Mouse (Mus musculus) kidney, embryonic 15.5 days (tissue): Measurements from ENCODE around the gene U2surp. TPM values are rescaled to one million over a fixed set of nuclear protein-coding genes. Genes with fewer than 3 reads are reported as not detected.

Source experiments
- ATAC-seq: fragments of 200-750 bp; cut with Nextera tagmentation; replicated peaks from 2 replicates; pipeline ENCODE4 v1.8.0; 2017; ENCODE audit warnings: moderate TSS enrichment; ENCODE audit not compliant: low FRiP score
- H3K27ac ChIP-seq: fragments of 300-500 bp; sonication (generic); 2 replicates; pipeline ENCODE4 v1.5.1; 2015; ENCODE audit warnings: mild to moderate bottlenecking, inconsistent platforms
- H3K27me3 ChIP-seq: fragments of 300-500 bp; sonication (generic); 2 replicates; pipeline ENCODE4 v1.6.1; 2015; ENCODE audit warnings: inconsistent platforms
- H3K36me3 ChIP-seq: fragments of 300-500 bp; sonication (generic); 2 replicates; pipeline ENCODE4 v1.6.1; 2015; ENCODE audit warnings: inconsistent platforms
- H3K4me1 ChIP-seq: fragments of 300-500 bp; sonication (generic); 2 replicates; pipeline ENCODE4 v1.6.1; 2015; ENCODE audit warnings: inconsistent platforms
- H3K4me2 ChIP-seq: fragments of 300-500 bp; sonication (generic); 2 replicates; pipeline ENCODE4 v1.6.1; 2015; ENCODE audit warnings: moderate library complexity, mild to moderate bottlenecking, inconsistent platforms
- H3K4me3 ChIP-seq: fragments of 300-500 bp; sonication (generic); replicated peaks from 2 replicates; pipeline ENCODE4 v1.5.1; 2015; ENCODE audit warnings: mild to moderate bottlenecking, inconsistent platforms
- H3K9ac ChIP-seq: fragments of 300-500 bp; sonication (generic); 2 replicates; pipeline ENCODE4 v1.6.1; 2015; ENCODE audit warnings: mild to moderate bottlenecking, inconsistent platforms
- H3K9me3 ChIP-seq: fragments of 300-500 bp; sonication (generic); replicated peaks from 2 replicates; pipeline ENCODE4 v1.6.1; 2016; ENCODE audit warnings: inconsistent platforms
- WGBS: fragments of 180-500 bp; shearing (Covaris S2); methylation state at CpG from one replicate; pipeline ENCODE4 v1.1.7; 2015; ENCODE audit warnings: mixed read lengths; 5-methylcytosine and 5-hydroxymethylcytosine counted together
- polyA plus RNA-seq: library from polyadenylated mRNA; unstranded; fragments of >200 nt; fragmentation: Nextera tagmentation; extraction: Ambion mirVana; gene quantifications from 2 replicates; pipeline ENCODE4 v1.2.1, GENCODE M21; 2015

The U2surp gene
- polyA plus RNA-seq, 1 experiment from 2014 or later: 135 TPM

DNA sequence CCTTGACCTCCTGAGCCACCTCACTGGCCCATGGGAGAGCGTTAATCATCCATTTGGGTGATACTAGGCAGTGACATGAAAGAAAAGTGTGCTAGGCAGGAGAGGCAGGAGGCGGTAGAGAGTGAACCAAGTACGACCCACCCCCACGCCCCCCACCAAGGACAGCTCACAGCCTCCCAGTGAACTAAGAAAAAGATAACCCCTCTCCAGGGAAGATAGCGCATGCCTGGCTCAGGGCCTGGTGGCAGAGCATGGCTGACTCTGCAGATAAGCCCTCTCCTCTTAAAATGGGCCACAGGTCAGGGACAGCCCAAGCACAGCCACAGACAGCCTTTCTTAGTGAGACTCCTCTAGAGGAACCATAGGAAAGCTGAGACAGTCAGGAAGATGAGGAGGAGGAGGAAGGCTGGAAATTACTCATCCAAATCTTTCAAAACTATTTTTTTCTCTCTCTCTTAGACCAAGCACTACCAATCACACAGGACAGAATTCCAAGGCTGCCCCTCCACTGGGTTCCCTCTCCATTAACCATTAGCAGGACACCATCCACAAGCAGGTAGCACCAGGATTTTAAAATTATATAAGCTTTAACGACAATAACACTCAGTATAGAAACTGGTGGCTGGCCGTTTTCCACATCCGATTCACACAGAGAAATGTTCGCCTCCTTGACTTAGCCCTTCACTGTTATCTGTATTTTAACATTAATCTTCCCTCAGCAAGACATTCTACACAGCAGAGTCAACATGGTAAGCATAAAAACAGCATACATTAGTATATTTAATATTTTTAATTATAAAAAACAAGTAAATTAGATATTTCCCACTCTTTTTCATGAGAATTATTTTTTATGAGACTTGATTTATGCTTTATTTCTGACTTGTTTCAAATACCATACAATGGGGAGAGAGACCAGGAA, 39.3 kb upstream of the U2surp start:
- Histone ChIP-seq H3K36me3 (no peaks in the 10 kb centered on the region), H3K27me3 (peaks cover 28% of the 10 kb centered on the region), H3K9me3 (no peaks in the 10 kb centered on the region), H3K4me2 (no peak overlapping the region), H3K4me1 (peaks cover 7% of the 10 kb centered on the region), H3K27ac (no peak overlapping the region), H3K4me3 (no peak overlapping the region), H3K9ac (no peak overlapping the region)
- WGBS: 51% methylated on average over 9 of the region's 9 CpGs
- ATAC-seq: peak; percentile 64; the same call in 1 of the 2 replicates

DNA sequence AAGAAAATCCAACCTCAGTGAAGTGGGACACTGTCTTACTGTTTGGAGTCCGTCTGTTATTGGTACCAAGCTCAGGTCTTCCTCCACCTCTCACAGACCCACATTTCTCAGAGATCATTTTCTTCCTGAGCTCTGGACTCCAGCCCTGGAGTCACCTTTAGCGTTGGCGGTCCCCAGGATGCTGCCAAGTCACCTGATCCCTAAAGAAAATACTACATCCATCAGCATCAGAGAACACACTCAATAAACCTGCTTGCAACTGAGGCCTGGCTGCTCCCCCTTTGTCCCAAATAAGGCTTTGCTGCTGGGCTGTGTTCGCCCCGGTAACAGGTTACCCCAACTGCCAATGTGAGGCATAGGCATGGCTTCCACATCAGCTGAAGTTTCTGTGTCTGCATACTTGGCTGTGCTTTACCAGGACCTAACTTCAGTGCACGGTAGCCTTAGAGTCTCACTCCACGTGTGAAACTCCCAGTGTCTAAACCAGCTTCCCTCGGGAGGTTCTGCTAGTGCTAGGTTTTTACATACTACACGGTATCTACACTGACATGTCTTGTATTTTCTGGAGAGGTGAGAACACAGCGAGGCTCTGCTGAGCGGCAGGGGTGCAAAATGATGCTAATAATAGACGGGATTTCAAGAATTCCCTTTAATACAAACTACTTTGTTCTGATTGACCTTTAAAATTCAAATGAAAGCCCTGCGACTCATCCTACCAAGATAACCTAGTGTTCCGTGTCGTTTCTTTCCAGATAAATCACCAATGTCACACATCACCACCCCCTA, 38.0 kb upstream of the U2surp start:
- WGBS: 40% methylated on average over 15 of the region's 15 CpGs

DNA sequence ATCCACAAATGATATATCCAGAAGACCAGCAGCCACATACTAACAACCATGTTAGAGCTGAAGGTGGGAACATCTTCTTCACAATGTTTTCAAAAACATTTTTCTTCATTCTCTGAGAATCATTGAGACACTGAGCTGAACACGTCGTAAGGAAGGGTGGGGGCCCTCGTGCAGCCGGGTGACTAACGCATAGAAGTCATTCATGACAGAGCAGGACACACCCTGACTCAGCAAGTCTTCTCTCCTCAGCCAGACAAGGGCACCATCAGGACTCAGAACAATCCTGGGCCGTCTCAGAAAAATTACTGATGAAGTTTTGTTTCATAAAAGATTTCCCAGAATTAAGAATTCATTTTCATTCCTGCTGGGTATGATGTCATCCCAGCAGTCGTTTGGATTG, 34.9 kb upstream of the U2surp start:
- H3K27me3 ChIP-seq: 0 out of 2 replicates have a peak, but pooled peaks cover 3% of the 10 kb centered on the region
- H3K9me3 ChIP-seq: no peaks in the 10 kb centered on the region
- no peak overlapping the region for H3K27ac ChIP-seq
- WGBS: 49% methylated on average over 7 of the region's 7 CpGs
- peaks cover 7% of the 10 kb centered on the region for H3K4me1 ChIP-seq
- H3K4me3 ChIP-seq: no peak overlapping the region
- no peaks in the 10 kb centered on the region for H3K36me3 ChIP-seq
- H3K9ac ChIP-seq: no peak overlapping the region
- 0 out of 2 replicates have a peak, but pooled peaks have one; percentile 60 for ATAC-seq
- no peak overlapping the region for H3K4me2 ChIP-seq

More for the DNA sequence above, 38.0 kb upstream of the U2surp start:
- Histone ChIP-seq H3K36me3 (no peaks in the 10 kb centered on the region), H3K9ac (no peak overlapping the region), H3K9me3 (no peaks in the 10 kb centered on the region), H3K4me3 (no peak overlapping the region), H3K4me1 (peaks cover 7% of the 10 kb centered on the region), H3K27ac (no peak overlapping the region), H3K27me3 (peaks cover 15% of the 10 kb centered on the region; the same call in 1 of the 2 replicates), H3K4me2 (no peak overlapping the region)
- no peak for ATAC-seq

DNA sequence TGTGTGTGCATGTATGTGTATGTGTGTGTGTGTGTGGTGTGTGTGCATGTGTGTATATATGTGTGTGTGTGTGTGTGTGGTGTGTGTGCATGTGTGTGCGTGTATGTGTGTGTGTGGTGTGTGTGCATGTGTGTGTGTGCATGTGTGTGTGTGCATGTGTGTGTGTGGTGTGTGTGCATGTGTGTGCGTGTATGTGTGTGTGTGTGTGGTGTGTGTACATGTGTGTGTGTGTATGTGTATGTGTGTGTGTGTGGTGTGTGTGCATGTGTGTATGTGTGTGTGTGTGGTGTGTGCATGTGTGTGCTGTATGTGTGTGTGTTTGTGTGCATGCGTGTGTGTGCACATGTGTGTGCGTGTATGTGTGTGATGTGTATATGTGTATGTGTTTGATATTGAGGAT, 32.8 kb upstream of the U2surp start:
- ATAC-seq: no peak
- H3K36me3 ChIP-seq: no peaks in the 10 kb centered on the region
- 97% methylated on average over 4 of the region's 4 CpGs for WGBS
- H3K27me3 ChIP-seq: 0 out of 2 replicates have a peak, but pooled peaks cover under 1% of the 10 kb centered on the region
- H3K4me3 ChIP-seq: no peak overlapping the region
- H3K27ac ChIP-seq: no peak overlapping the region
- no peaks in the 10 kb centered on the region for H3K9me3 ChIP-seq
- H3K4me1 ChIP-seq: no peaks in the 10 kb centered on the region
- H3K4me2 ChIP-seq: no peak overlapping the region
- no peak overlapping the region for H3K9ac ChIP-seq

DNA sequence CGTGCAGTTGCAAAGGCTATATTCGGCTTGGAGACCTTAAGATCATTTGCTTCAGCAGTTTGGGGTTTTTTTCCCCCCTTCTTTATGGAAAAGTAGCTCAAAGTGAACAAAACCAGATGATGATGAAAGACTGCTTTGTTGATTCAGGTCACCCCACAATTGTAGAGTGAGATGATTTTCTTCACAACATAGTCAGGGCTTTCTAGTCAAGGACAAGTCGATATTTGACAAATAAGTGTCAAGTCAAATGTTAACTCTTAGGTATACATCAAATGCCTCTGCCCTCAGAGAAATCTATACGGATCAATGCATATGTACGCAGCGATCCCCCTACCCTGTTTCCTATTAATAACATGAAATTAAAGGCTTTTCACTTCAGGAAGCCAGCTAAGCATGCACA, 30.7 kb upstream of the U2surp start:
- Histone ChIP-seq H3K27me3 (no peaks in the 10 kb centered on the region), H3K4me2 (no peak overlapping the region), H3K9ac (no peak overlapping the region), H3K4me1 (no peaks in the 10 kb centered on the region), H3K27ac (no peak overlapping the region), H3K36me3 (no peaks in the 10 kb centered on the region), H3K4me3 (no peak overlapping the region), H3K9me3 (no peaks in the 10 kb centered on the region)
- ATAC-seq: no peak
- 76% methylated on average over 6 of the region's 6 CpGs for WGBS

DNA sequence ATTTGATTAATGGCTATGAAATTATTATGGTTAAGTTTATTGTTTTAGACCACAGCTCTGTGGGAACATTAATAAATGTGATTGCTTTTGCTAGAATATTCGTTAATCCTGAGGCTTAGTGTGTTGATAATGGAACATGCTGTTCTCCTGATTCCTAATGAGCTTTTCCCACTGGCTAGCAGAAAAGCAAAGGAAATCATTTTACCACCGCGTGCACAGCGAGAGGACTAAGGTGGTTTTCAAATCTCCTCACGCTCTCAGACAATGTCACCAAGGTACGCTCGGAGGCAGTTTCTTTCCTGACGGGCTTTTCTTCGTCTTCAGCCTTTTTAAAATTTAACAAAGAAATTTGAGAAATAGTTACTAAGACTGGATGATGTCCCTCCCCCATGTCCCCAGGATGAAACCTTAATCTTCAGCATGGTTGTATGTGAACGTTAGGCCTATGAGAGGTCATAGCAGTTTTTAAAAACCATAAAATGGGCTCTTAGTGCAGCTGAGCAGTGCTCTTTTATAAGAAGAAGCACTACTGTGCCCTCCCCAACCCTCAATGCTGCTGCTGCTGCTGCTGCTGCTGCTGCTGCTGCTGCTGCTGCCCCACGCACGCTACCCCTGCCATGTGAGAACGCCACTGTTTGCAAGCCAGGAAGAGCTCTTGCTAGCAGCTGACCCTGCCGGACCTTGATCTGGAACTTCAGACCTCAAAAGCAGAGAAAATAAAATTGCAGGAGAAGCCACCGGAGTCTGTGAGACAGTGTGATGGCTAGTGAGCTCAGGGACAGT, 30.0 kb upstream of the U2surp start:
- H3K9ac ChIP-seq: no peak overlapping the region
- no peaks in the 10 kb centered on the region for H3K36me3 ChIP-seq
- no peaks in the 10 kb centered on the region for H3K4me1 ChIP-seq
- H3K4me3 ChIP-seq: no peak overlapping the region
- no peaks in the 10 kb centered on the region for H3K27me3 ChIP-seq
- no peak overlapping the region for H3K27ac ChIP-seq
- 68% methylated on average over 15 of the region's 15 CpGs for WGBS
- ATAC-seq: no peak
- H3K4me2 ChIP-seq: no peak overlapping the region
- H3K9me3 ChIP-seq: no peaks in the 10 kb centered on the region

DNA sequence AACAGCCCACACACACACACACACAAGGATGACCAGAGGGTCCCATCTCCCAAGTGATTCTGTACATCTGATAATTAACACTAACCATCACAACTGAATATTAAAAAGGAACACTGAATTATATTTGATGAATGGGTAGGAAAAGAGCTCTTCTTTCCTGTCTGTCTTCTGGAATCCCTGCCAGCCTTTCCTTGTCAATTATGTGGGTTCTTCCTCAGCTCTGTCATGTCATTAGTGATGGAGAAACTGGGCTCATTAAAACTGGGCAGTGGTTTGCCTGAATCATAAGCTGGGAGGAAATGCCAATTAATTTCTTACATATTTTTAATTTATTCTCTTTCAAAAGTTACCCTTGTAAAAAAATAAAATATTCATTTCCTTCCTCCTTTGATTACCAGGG, 29.4 kb upstream of the U2surp start:
- Histone ChIP-seq H3K27ac (no peak overlapping the region), H3K4me3 (no peak overlapping the region), H3K4me2 (no peak overlapping the region), H3K4me1 (no peaks in the 10 kb centered on the region), H3K36me3 (no peaks in the 10 kb centered on the region), H3K9ac (no peak overlapping the region), H3K27me3 (no peaks in the 10 kb centered on the region), H3K9me3 (no peaks in the 10 kb centered on the region)
- ATAC-seq: no peak

DNA sequence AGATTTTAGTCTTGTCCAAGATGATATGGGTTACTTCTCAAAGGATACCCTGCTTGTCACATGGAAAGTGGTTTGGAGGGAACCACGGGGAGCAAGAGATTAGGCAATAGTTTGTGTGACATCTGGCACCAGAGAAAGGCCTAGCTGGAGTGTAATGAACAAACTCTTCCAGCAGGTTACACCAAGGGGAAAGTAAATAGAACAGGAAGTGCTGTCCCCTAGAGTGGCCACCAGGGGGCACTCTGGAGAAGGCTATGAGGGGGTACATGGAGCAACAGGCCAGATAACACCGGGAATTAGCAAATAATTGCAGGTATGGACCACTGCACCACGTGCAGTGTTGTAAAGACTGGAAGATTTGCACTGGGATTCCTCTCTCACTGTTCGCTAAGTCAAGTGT, 28.7 kb upstream of the U2surp start:
- 63% methylated on average over 4 of the region's 4 CpGs for WGBS
- Histone ChIP-seq H3K4me2 (no peak overlapping the region), H3K9ac (no peak overlapping the region), H3K36me3 (no peaks in the 10 kb centered on the region), H3K4me1 (no peaks in the 10 kb centered on the region), H3K27me3 (no peaks in the 10 kb centered on the region), H3K4me3 (no peak overlapping the region), H3K27ac (no peak overlapping the region), H3K9me3 (no peaks in the 10 kb centered on the region)
- ATAC-seq: no peak

DNA sequence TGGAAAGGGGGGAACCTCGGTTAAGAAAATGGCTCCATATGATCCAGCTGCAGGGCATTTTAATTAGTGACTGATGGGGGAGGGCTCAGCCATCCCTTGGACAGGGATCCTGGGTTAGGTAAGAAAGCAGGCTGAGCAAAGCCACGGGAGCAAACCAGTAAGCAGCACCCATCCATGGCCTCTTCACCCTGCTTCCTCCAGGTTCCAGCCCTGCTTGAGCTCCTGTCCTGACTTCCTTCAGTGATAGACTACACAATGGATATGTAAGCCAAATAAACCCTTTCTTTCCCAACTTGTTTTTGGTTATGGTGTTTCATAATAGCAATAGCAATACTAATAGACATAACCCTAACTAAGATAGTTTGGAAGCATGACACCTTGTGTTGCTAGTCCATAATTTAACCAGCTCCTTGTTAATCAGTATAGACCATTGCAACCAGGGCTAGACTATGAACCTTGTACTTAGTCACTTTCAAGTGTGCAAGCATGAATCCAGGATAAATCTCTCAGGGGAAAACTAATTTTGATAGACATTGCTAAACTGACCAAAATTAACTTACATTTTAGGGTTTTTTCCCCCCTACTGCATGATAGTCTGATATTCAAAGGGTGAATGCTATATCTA, 27.5 kb upstream of the U2surp start:
- 56% methylated on average over 2 of the region's 2 CpGs for WGBS

DNA sequence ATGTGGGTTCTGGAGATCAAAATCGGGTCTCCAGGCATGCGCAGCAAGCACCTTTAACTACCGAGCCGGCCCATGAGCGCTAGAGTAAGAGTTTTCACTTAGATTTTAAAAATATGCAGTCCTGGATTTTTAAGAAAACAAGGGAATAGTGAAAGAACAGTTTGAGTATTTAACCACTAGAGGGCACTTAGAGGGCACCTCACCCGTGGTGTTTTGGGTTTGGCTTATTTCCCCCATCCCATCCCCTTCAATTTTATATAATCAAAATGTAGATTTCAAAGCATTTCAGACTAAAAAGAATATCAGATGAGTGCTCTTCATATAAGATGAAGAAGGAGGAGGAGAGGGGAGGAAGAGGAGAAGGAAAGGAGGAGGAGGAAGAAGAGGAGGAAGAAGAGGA, 22.0 kb upstream of the U2surp start:
- Histone ChIP-seq H3K9me3 (no peaks in the 10 kb centered on the region), H3K4me1 (no peaks in the 10 kb centered on the region), H3K9ac (no peak overlapping the region), H3K27ac (no peak overlapping the region), H3K4me3 (no peak overlapping the region), H3K27me3 (no peaks in the 10 kb centered on the region), H3K4me2 (no peak overlapping the region), H3K36me3 (no peaks in the 10 kb centered on the region)
- ATAC-seq: no peak
- 45% methylated on average over 6 of the region's 6 CpGs for WGBS

More for the DNA sequence above, 27.5 kb upstream of the U2surp start:
- Histone ChIP-seq H3K36me3 (no peaks in the 10 kb centered on the region), H3K9me3 (no peaks in the 10 kb centered on the region), H3K4me1 (no peaks in the 10 kb centered on the region), H3K9ac (no peak overlapping the region), H3K4me3 (no peak overlapping the region), H3K27me3 (no peaks in the 10 kb centered on the region), H3K4me2 (no peak overlapping the region), H3K27ac (no peak overlapping the region)
- ATAC-seq: no peak

DNA sequence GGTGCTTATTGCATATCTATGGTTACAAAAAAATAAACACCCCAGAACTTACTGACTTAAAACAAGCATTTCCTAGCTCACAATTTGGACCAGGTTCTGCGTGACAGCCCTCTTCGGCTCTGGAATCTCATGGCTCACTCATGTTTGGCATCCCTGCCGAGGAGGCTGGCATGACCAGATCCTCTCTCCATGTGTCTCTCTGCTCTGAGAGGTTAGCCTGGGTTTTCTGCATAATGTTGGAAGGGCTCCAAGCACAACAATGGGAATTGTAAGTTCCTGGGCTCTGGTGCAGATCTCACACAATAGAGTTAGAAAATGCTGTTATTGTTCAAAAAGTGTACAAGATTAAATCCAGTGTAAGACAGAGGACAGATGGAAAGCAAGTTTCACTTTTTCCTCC, 19.3 kb upstream of the U2surp start:
- Histone ChIP-seq H3K27ac (no peak overlapping the region), H3K36me3 (no peaks in the 10 kb centered on the region), H3K9ac (no peak overlapping the region), H3K9me3 (no peaks in the 10 kb centered on the region), H3K4me3 (no peak overlapping the region), H3K4me1 (no peaks in the 10 kb centered on the region), H3K4me2 (no peak overlapping the region), H3K27me3 (no peaks in the 10 kb centered on the region)
- ATAC-seq: no peak
- 76% methylated on average over 3 of the region's 3 CpGs for WGBS
